Mouse (Mus musculus) gastrocnemius, adult 8-10 months (tissue): ENCODE data around the gene Yod1. TPM values are rescaled to one million over a fixed set of nuclear protein-coding genes. Genes with fewer than 3 reads are reported as not detected.

Experiments used
- DNase-seq, 2 experiments: peaks; one replicate each; pipeline ENCODE4 v3.0.0; 2022; ENCODE audit warnings: low spot score in 2 of 2
- total RNA-seq, 4 experiments: library from RNA; stranded (reverse); gene quantifications; 2 replicates each; pipeline ENCODE4 v1.2.4; 2022

Yod1 gene
- total RNA-seq = 1 to 10 TPM; 2.9 to 4.0 (median 3.4) TPM

- peak; percentile 71 to 80 for DNase-seq
Observed at GRCm38 (mm10) chr1:130717291-130717871, at the start of gene Yod1. Gene Yod1, plus strand, starts transcription at chr1:130717327.

GRCm38 (mm10) chr1:130678551-130678950 is 38.6 kb upstream of the Yod1 start:
- DNase-seq = no peak

GRCm38 (mm10) chr1:130681075-130681474 is 36.1 kb upstream of the Yod1 start:
- DNase-seq = no peak

GRCm38 (mm10) chr1:130681656-130682413 is 35.3 kb upstream of the Yod1 start:
- DNase-seq = no peak

GRCm38 (mm10) chr1:130683905-130684304 is 33.2 kb upstream of the Yod1 start:
- no peak for DNase-seq

- no peak for DNase-seq
Observed at GRCm38 (mm10) chr1:130698601-130699000, 18.5 kb upstream of the Yod1 start.

- peak in 1 of 2 experiments; percentile 12 for DNase-seq
Observed at GRCm38 (mm10) chr1:130699937-130700633, 17.0 kb upstream of the Yod1 start.

GRCm38 (mm10) chr1:130701976-130702375 is 15.2 kb upstream of the Yod1 start:
- DNase-seq = no peak

- no peak for DNase-seq
Observed at GRCm38 (mm10) chr1:130703613-130704012, 13.5 kb upstream of the Yod1 start.

GRCm38 (mm10) chr1:130710283-130711080 is 6.6 kb upstream of the Yod1 start:
- DNase-seq = no peak

- DNase-seq = no peak
Observed at GRCm38 (mm10) chr1:130714046-130714445, 3.1 kb upstream of the Yod1 start.

- DNase-seq = peak; percentile 90 to 93
Observed at GRCm38 (mm10) chr1:130715561-130716217, 1.4 kb upstream of the Yod1 start, which contains the start of gene Gm29427. Gene Gm29427, minus strand, starts transcription at chr1:130715799.

- no peak for DNase-seq
Observed at GRCm38 (mm10) chr1:130716218-130716512, 962 bp upstream of the Yod1 start.

- DNase-seq = peak; percentile 7 to 31
Observed at GRCm38 (mm10) chr1:130716513-130717290, 425 bp upstream of the Yod1 start.

- DNase-seq = no peak
Observed at GRCm38 (mm10) chr1:130724206-130724605, 7.1 kb downstream of the Yod1 start.

- no peak for DNase-seq
Observed at GRCm38 (mm10) chr1:130726396-130726795, 9.3 kb downstream of the Yod1 start.

- no peak for DNase-seq
Observed at GRCm38 (mm10) chr1:130728070-130728469, 10.9 kb downstream of the Yod1 start.

- DNase-seq = no peak
Observed at GRCm38 (mm10) chr1:130728708-130729107, 11.6 kb downstream of the Yod1 start.

GRCm38 (mm10) chr1:130729153-130729552 is 12.0 kb downstream of the Yod1 start, which contains the start of gene Pfkfb2:
Gene Pfkfb2, minus strand, starts transcription at chr1:130729253.
- DNase-seq = no peak

GRCm38 (mm10) chr1:130731741-130732337 is 14.7 kb downstream of the Yod1 start, which contains the start of gene AA986860:
Gene AA986860, plus strand, starts transcription at chr1:130731976.
- no peak for DNase-seq
